Mouse (Mus musculus): ENCODE results near the gene Trim33. TPM values are rescaled to one million over a fixed set of nuclear protein-coding genes. Genes with fewer than 3 reads are reported as not detected.

The Trim33 gene
- polyA plus RNA-seq (2012): 0.10 and 0.20 TPM in 2 replicates

DNA sequence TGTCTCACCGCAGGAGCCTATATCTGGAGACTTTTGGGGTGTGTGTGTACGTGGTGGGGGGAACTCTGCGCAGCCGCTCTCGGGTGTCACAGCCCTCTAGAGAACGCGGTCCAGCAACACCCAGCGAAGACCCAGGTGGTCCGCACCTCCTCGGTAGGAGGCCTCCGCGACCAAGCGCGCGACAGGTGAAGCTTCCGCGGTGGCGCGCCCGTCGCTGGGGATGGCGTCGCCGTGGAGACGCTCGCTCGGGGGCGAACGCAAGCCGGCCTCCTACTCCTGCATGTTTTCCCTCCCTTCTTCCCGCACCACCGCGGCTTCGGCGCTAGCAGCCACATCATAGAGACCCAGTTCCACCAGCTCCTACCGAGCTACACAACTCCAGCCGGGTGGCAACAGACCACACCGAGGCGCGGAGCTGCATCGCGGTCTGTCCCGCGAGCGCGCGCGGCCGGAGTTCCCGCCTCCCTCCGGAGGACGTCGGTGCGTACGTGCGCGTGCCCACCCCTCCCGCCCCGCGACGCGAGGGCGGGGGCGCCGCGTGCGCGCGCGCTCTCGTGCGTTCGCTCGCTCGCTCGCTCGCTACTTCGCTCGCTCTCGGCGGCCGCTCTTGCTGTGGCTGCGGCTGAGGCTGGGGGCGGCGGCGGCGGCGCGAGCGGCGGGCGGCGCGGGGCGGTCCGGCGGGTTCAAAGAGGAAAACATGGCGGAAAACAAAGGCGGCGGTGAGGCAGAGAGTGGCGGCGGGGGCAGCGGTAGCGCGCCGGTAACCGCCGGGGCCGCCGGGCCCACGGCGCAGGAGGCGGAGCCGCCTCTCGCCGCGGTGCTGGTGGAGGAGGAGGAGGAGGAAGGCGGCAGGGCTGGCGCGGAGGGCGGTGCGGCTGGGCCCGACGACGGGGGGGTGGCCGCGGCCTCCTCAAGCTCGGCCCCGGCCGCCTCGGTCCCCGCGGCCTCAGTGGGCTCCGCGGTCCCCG is at the start of gene Trim33:
Gene Trim33, plus strand, starts transcription at position 112 of the 968 bp plus-strand sequence.
- no peaks in the 10 kb centered on the region for H3K27me3 ChIP-seq (ENCODE audit: control insufficient read depth)

DNA sequence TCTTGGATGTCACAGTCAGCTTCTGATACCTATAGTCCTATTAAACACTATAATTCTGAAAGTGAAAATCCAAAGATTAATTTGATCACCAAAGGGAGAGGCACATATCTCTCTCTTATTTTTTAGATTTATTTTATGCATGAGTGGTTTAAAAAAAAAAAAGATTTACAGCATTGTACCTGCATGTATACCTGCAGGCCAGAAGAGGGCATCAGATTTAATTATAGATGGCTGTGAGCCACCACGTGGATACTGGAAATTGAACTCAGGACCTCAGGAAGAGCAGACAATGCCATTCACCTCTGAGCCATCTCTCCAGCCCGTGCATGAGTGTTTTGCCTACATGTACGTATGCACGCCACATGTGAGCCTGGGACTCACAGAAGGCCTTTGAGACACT is 46.7 kb upstream of the Trim33 start:
- peaks cover 7% of the 10 kb centered on the region for H3K9me3 ChIP-seq (ENCODE audit: control insufficient read depth, low read length)
- TF ChIP-seq GATA1 (IDR thresholded peaks at IDR 0.05; ENCODE audit: low read length): no peak
- H3K4me3 ChIP-seq (replicated peaks): no peak overlapping the region
- H3K4me1 ChIP-seq (ENCODE audit: control insufficient read depth): no peaks in the 10 kb centered on the region
- H3K36me3 ChIP-seq (ENCODE audit: control insufficient read depth): no peaks in the 10 kb centered on the region
- H3K27me3 ChIP-seq (ENCODE audit: control insufficient read depth): no peaks in the 10 kb centered on the region

More for the DNA sequence above, at the start of gene Trim33:
- TF ChIP-seq TAL1 (IDR thresholded peaks at IDR 0.05; ENCODE audit: low read length) (no peak), GATA1 (IDR thresholded peaks at IDR 0.05; ENCODE audit: low read length) (no peak)
- Histone ChIP-seq H3K4me1 (ENCODE audit: control insufficient read depth) (peaks cover 34% of the 10 kb centered on the region), H3K9me3 (ENCODE audit: control insufficient read depth, low read length) (no peaks in the 10 kb centered on the region), H3K36me3 (ENCODE audit: control insufficient read depth) (peaks cover 17% of the 10 kb centered on the region), H3K4me3 (replicated peaks) (peak within 1 kb of the TSS; percentile 100)

DNA sequence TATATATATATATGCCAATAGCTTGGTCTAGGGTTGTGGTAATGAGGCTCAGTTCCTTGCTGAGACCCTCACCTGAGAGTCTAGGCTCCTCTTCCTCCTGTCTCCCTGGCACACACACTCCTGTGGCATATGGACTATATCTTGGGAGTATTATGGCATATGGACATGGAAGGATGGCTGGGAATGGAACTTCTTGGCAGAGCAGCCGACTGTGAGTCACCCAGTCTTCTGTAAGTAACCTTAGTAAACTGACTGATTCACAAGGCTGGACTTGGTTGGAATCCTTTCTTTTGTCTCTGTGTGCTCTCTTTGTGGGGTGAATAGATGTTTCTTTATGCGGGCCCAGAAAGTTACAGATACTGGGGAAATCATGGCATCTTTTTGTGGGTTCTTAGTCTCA is 37.6 kb upstream of the Trim33 start:
- Histone ChIP-seq H3K9me3 (ENCODE audit: control insufficient read depth, low read length) (no peaks in the 10 kb centered on the region), H3K4me3 (replicated peaks) (no peak overlapping the region), H3K27me3 (ENCODE audit: control insufficient read depth) (no peaks in the 10 kb centered on the region), H3K36me3 (ENCODE audit: control insufficient read depth) (no peaks in the 10 kb centered on the region), H3K4me1 (ENCODE audit: control insufficient read depth) (no peaks in the 10 kb centered on the region)
- TF ChIP-seq GATA1 (IDR thresholded peaks at IDR 0.05; ENCODE audit: low read length) (no peak), TAL1 (IDR thresholded peaks at IDR 0.05; ENCODE audit: low read length) (no peak)

DNA sequence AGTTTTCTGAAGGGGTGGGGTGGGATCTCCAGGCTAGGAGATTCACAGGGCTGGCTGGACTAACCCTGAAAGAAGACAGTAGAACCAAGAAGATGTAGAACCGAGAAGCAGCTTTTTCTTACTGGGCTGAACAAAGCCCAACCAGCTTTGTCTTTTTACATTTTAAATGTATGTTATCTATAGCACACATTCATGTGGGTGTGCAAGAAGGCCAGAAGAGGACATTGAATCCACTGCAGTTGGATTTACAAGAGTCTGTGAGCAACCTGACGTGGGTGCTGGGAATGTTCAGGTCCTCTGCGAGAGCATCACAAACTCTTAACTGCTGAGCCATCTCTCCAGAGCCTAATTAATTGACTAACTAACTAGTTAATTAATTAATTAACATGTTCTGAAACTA is 36.9 kb upstream of the Trim33 start:
- Histone ChIP-seq H3K27me3 (ENCODE audit: control insufficient read depth) (no peaks in the 10 kb centered on the region), H3K4me3 (replicated peaks) (no peak overlapping the region)

DNA sequence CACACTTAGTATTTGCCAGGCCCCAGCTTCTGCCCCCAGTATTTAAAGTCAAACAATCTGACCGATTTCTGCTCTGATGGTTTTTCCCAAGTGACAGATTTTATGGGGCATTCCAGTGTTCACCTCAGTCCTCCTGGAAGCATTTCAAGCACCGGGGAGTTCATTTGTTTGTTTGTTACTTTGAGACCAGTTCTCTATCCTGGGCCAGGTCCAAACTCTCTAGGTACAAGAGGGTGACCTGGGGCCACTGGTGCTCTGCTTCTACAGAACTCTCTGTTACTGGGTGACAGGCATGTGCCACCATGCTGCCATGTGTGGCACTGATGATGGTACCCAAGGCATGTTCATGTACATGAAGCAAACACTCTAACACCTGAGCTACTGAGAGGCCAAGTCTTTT is 35.6 kb upstream of the Trim33 start:
- Histone ChIP-seq H3K36me3 (ENCODE audit: control insufficient read depth) (no peaks in the 10 kb centered on the region), H3K9me3 (ENCODE audit: control insufficient read depth, low read length) (no peaks in the 10 kb centered on the region), H3K27me3 (ENCODE audit: control insufficient read depth) (no peaks in the 10 kb centered on the region), H3K4me1 (ENCODE audit: control insufficient read depth) (no peaks in the 10 kb centered on the region), H3K4me3 (replicated peaks) (no peak overlapping the region)
- TF ChIP-seq GATA1 (IDR thresholded peaks at IDR 0.05; ENCODE audit: low read length) (no peak), TAL1 (IDR thresholded peaks at IDR 0.05; ENCODE audit: low read length) (no peak)

More for the DNA sequence above, 36.9 kb upstream of the Trim33 start:
- TF ChIP-seq TAL1 (IDR thresholded peaks at IDR 0.05; ENCODE audit: low read length) (no peak), GATA1 (IDR thresholded peaks at IDR 0.05; ENCODE audit: low read length) (no peak)
- Histone ChIP-seq H3K36me3 (ENCODE audit: control insufficient read depth) (no peaks in the 10 kb centered on the region), H3K9me3 (ENCODE audit: control insufficient read depth, low read length) (no peaks in the 10 kb centered on the region), H3K4me1 (ENCODE audit: control insufficient read depth) (no peaks in the 10 kb centered on the region)

DNA sequence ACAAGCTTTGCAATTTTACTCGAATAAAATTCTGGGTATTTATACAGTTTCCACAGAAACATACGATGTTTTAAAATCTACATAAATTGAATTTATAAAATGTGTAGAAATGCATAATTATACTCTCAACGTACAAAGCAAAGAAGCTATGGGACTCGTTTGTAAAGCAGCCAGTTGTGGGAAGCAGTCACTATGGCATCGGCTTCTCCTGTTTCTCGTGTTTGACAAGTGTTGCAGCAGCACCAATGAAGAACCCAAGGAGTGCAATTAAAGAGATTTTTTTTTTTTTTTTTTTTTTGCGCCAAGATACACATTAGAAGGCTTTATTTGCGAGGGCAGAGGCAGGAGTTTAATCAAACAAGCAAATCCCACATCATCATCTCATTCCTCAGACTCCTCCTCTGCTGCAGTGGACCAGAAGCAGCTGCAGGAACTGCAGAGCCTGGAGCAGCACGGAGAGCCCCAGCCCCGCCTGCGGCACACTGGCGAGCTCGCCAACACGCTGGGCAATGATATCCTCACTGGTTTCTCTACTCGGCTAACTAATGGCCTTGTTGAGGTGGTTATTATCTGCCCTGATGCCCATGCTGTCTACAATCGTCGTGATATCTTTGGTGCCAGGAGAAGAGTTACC is 32.3 kb upstream of the Trim33 start:
- TF ChIP-seq GATA1 (IDR thresholded peaks at IDR 0.05; ENCODE audit: low read length): no peak
- TF ChIP-seq TAL1 (IDR thresholded peaks at IDR 0.05; ENCODE audit: low read length): no peak
- no peaks in the 10 kb centered on the region for H3K27me3 ChIP-seq (ENCODE audit: control insufficient read depth)
- H3K4me3 ChIP-seq (replicated peaks): no peak overlapping the region
- no peaks in the 10 kb centered on the region for H3K36me3 ChIP-seq (ENCODE audit: control insufficient read depth)
- no peaks in the 10 kb centered on the region for H3K4me1 ChIP-seq (ENCODE audit: control insufficient read depth)
- H3K9me3 ChIP-seq (ENCODE audit: control insufficient read depth, low read length): peaks cover 2% of the 10 kb centered on the region; the same call in 1 of the 2 replicates

DNA sequence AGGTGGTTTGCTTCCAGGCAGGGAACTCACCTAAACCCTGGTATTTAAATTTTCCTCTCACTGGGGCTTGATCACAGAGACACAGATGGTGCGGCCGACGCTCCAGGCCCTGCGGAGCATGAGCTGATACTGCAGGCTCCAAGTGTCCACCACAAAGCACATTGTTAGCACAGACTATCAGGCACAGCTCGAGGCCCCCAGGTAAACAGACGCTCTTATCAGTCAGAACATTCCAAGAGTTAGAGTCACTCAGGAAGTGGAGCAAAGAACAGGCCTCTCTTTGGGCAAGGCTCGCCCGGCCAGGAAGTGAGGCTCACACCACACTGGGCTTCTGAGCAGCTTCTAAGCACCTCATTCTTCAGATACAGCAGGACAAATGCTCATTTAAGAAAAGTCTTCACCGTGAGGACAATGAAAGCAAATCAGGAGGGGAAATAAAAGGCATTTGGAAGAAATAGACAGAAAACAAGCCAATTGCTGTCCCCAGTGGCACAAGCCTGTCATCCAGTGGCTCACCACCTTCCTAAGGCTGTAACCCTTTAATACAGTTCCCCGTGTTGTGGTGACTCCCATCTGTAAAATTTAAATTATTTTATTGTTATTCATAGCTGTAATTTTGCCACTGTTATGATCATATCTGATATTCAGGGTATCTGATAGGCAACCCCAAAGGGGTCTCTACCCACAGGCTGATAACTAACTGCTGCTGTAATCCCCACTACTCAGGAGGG is 22.8 kb upstream of the Trim33 start:
- no peak overlapping the region for H3K4me3 ChIP-seq (replicated peaks)
- no peaks in the 10 kb centered on the region for H3K9me3 ChIP-seq (ENCODE audit: control insufficient read depth, low read length)
- no peaks in the 10 kb centered on the region for H3K27me3 ChIP-seq (ENCODE audit: control insufficient read depth)
- H3K36me3 ChIP-seq (ENCODE audit: control insufficient read depth): no peaks in the 10 kb centered on the region
- TF ChIP-seq TAL1 (IDR thresholded peaks at IDR 0.05; ENCODE audit: low read length) (no peak), GATA1 (IDR thresholded peaks at IDR 0.05; ENCODE audit: low read length) (no peak)
- peaks cover 9% of the 10 kb centered on the region for H3K4me1 ChIP-seq (ENCODE audit: control insufficient read depth)

DNA sequence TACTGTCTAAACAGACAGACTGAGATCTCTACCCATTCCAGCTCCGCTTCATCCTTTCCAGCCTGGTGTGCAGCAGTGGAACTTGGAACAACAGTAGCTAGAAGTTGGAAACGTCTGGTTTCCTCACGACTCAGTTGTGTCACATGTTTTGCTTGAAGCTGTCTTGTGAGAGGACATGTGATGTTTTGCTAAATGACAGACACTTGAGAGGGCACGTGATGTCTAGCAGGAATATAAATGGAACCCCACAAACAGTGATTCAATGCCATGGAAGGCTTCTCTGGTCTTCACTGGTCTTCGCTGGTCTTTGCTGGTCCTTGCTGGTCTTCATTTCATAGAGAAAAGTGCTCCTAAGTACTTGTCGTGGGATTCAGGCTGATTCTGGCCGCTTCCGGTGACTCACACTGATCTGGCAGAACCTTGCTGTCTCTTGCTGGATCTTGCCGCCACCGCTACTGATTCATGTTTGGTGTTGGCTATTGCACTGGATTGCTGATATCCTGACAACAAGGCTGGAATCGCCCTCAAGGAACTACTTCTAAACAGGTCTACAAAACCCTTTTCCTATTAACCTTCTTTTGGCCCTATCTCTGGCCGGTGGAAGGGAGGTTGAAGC is 16.2 kb upstream of the Trim33 start:
- H3K4me3 ChIP-seq (replicated peaks): no peak overlapping the region
- TF ChIP-seq GATA1 (IDR thresholded peaks at IDR 0.05; ENCODE audit: low read length): no peak
- TF ChIP-seq TAL1 (IDR thresholded peaks at IDR 0.05; ENCODE audit: low read length): no peak
- no peaks in the 10 kb centered on the region for H3K4me1 ChIP-seq (ENCODE audit: control insufficient read depth)
- no peaks in the 10 kb centered on the region for H3K36me3 ChIP-seq (ENCODE audit: control insufficient read depth)
- no peaks in the 10 kb centered on the region for H3K9me3 ChIP-seq (ENCODE audit: control insufficient read depth, low read length)
- H3K27me3 ChIP-seq (ENCODE audit: control insufficient read depth): no peaks in the 10 kb centered on the region

All from erythroblast, embryonic 14.5 days (primary cell).